Mouse (Mus musculus): ENCODE data around the gene Hoxa7.

DNA sequence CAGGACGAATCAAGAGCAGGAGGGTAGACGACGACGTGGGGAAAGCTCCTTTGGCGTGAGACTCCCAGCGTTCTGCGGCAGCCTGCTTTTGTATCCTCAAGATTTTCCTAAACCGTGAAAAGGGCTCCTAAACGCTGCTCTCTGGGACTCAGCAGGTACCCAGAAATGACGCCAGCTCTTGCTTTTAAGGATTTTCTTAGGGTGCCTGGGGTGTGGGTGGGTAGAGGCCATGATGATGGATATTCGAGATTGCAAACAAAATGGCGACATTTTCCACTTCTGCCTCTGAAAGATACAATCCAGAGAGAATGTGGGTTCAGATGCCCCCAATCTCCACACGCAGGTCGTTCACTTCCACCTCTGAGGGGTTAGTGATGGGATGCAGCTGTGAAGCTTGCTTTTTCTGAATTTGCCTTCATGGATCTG lies 53.9 kb downstream of the Hoxa7 start:
- TF ChIP-seq POLR2A (IDR thresholded peaks at IDR 0.05; ENCODE audit: borderline replicate concordance, low read depth, low read length), result no peak
- no peak for TF ChIP-seq CTCF (IDR thresholded peaks at IDR 0.05; ENCODE audit: low read depth, low read length)
